Mouse (Mus musculus): Measurements from ENCODE around the gene Lipo4.
"Not testable (repeated sequence)": the region's sequence is repeated elsewhere in the genome, so short reads cannot be mapped to it uniquely, and the experiment has no call there.

Lipo4 gene

DNA sequence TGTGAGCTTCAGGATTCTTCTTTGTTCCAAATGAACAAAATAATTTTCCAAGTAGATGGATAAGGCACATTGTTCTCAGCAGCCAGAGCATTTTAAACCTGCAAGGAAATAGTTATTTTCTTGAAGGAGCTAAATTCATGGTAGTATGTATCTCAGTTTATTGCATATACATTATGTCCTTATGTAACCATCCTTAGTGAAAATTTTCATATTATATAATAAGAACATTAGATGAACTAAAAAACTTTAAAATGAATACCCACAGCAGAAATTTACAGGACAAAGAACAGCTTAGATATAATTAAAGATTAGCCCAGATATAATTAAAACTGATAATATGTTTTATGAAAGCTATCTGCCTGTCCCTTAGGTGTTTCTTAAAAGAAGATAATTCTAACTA lies at the start of gene Lipo4:
Lipo4 (minus strand) TSS at position 101 of the 400 bp plus-strand sequence.
- no peak for DNase-seq

- not testable (repeated sequence) for DNase-seq
Observed at GRCm38 (mm10) chr19:33456426-33456825, 61.2 kb downstream of the Lipo4 start.

- peak; percentile 28 for DNase-seq
Observed at GRCm38 (mm10) chr19:33453725-33454124, 63.9 kb downstream of the Lipo4 start.

All from cerebellum, adult 9-11 months (tissue).